Mouse (Mus musculus): ENCODE results near the gene Hsdl2.

DNA sequence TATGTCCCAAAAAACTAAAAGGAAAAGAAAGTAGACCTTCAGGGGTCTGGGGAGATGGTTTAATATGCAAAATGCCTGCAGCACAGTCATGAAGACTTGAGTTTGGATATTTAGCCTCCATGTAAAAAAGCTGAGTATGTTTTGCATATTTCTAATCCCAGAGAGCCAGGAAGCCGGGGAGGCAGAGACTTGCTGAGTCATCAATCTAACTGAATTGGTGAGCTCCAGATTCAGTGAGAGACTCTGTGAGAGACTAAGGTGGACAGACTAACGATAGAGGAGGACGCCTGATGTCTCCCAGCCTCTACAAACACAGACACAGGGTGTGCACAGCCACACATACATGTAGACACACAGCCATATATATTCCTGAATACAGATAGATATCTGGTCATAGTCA, 23.5 kb downstream of the Hsdl2 start:
- TF ChIP-seq CTCF (IDR thresholded peaks at IDR 0.05; ENCODE audit: low read depth) (no peak), EP300 (IDR thresholded peaks at IDR 0.05; ENCODE audit: low read depth) (no peak)

Data from liver, postnatal 0 days (tissue).